Mouse (Mus musculus): ENCODE measurements around the gene Ccdc27.

DNA sequence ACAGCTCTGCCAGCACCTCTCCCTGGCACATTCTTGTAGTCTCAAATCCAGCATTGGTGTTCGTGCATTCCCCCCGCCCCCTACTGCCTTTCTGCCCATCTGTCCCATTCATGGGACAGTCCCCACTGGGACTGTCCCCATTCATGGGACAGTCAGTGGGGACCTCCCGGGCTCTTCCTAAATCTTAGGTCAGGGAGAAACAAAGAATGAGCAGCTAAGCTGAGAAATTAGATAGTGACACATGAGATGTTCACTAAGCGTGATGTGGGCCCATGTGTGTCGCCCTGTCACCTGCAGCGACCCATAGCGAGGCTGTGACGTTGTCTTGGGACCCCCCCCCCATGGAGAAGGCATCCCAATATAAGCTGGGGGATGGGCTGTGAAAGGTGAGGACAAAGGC is 48.9 kb upstream of the Ccdc27 start:
- TF ChIP-seq TAL1 (IDR thresholded peaks at IDR 0.05; ENCODE audit: low read length) (no peak), GATA1 (IDR thresholded peaks at IDR 0.05; ENCODE audit: low read length) (no peak)
